Mouse (Mus musculus) megakaryocyte, embryonic 14.5 days (primary cell): ENCODE measurements around the gene H2-T3.

Source experiments
- FLI1 ChIP-seq: IDR thresholded peaks from 2 replicates; pipeline ENCODE4 v1.6.1; 2012; ENCODE audit warnings: low read length, inconsistent platforms, mixed read lengths
- GATA1 ChIP-seq: IDR thresholded peaks from 3 replicates; pipeline ENCODE4 v1.6.1; 2012; ENCODE audit warnings: mixed read lengths, low read length, inconsistent platforms, borderline replicate concordance

- TF ChIP-seq GATA1 (no peak), FLI1 (no peak)
Measured at GRCm38 (mm10) chr17:36182212-36182611, 7.9 kb downstream of the H2-T3 start.
